24 mouse cellular contexts compared by ENCODE assay signal in genomic region chr15:12362701-12363040, GRCm38 (mm10). TPM values are rescaled to one million over a fixed set of nuclear protein-coding genes. Genes with fewer than 3 reads are reported as not detected.
DNase-seq lines count a peak whose midpoint lies in the region.
"Had no signal": no experiment of that assay in that cellular context is flagged by ENCODE, and none has a peak within 500 bp of the region (broad histone marks: within the 10 kb centered on the region; RNA-seq: fewer than 3 reads in every experiment).

No protein-coding gene starts in this region.

- intact Hi-C loops in left cerebral cortex, postnatal 10 days (cut with DNase I) = no loop called here
- intact Hi-C loops in left cerebral cortex, postnatal 25 days (cut with DNase I) = no loop called here

- peak; percentile 47 for DNase-seq in layer of hippocampus, adult 11-12 months (ENCODE audit: low spot score)
- DNase-seq in layer of hippocampus, adult 9-10 months (ENCODE audit: low spot score) = no peak
- peak; percentile 31 to 59 for DNase-seq in left cerebral cortex, adult 9 months (ENCODE audit: low spot score in 2 of 2)
- DNase-seq in left cerebral cortex, postnatal 10 days (ENCODE audit: extremely low spot score in 1 of 2, low spot score in 2 of 2) = no peak
- DNase-seq in brain, adult 2 months (ENCODE audit: low read depth, low spot score) = peak; percentile 68
- DNase-seq in left cerebral cortex, postnatal 25 days (ENCODE audit: low spot score in 2 of 2) = peak; percentile 57 to 81
- DNase-seq in adrenal gland, adult 18-20 months (ENCODE audit: low spot score in 2 of 2) = no peak
- DNase-seq: adrenal gland, adult 2 months; adrenal gland, postnatal 36 days; B cell, adult 2 months; cerebellum, adult 2 months; cerebellum, postnatal 25 days; forebrain, postnatal 0 days; gastrocnemius, postnatal 10 days; heart, postnatal 10 days; kidney, adult 18-20 months; kidney, postnatal 25 days; lung, embryonic 14.5 days; lung, postnatal 14 days; thymus, adult 18-20 months; thymus, postnatal 25 days had no signal

RNA-seq across cellular contexts. Expression of gene 1810049J17Rik, which starts 41.0 kb away (rescaled TPM):
- total RNA-seq in left cerebral cortex, postnatal 10 days (2021) = under 1 TPM in 1 of 2 experiments, not detected in 1; 0.86 TPM
- total RNA-seq in left cerebral cortex, postnatal 25 days (2021) = 1 to 10 TPM; 2.0 to 2.4 TPM
- 1 to 10 TPM in 1 of 2 experiments, under 1 TPM in 1; 0.77 to 1.6 TPM for total RNA-seq in adrenal gland, adult 18-20 months (2021)
- total RNA-seq: forebrain, postnatal 0 days; gastrocnemius, postnatal 10 days; hematopoietic stem cell, adult 5-6 weeks; liver, adult 2 months; midbrain, postnatal 0 days had no signal

RNA-seq across cellular contexts. Expression of gene Golph3, which starts 41.4 kb away (rescaled TPM):
- 10 to 100 TPM; 86.6 to 88.9 TPM for total RNA-seq in left cerebral cortex, postnatal 10 days (2021)
- total RNA-seq in left cerebral cortex, postnatal 25 days (2021) = 100 to 1,000 TPM; 104 TPM
- 100 to 1,000 TPM; 131 to 161 TPM for total RNA-seq in adrenal gland, adult 18-20 months (2021)

Comparison
In these comparisons a context has a peak if more than half of its experiments do, and no peak if none do; other contexts are left out.
1. DNase-seq: peak in layer of hippocampus, adult 11-12 months (single experiment), left cerebral cortex, adult 9 months (2 of 2), brain, adult 2 months (single experiment) and left cerebral cortex, postnatal 25 days (2 of 2); none in layer of hippocampus, adult 9-10 months (single experiment), left cerebral cortex, postnatal 10 days (0 of 2) and adrenal gland, adult 18-20 months (0 of 2).